Mouse (Mus musculus) cortical plate, adult 2 months (tissue): ENCODE data around the gene Erf.

Experiments
- CTCF ChIP-seq: fragments of 200-500 bp; IDR thresholded peaks from 2 replicates; pipeline ENCODE4 v1.5.1; 2011; ENCODE audit warnings: mild to moderate bottlenecking, control low read depth, low read length; ENCODE audit not compliant: insufficient read depth; ENCODE audit errors: extremely low read depth
- POLR2A ChIP-seq: fragments of 200-500 bp; IDR thresholded peaks from 2 replicates; pipeline ENCODE4 v1.6.1; 2011; ENCODE audit warnings: mild to moderate bottlenecking, low read length, control low read depth; ENCODE audit not compliant: insufficient read depth; ENCODE audit errors: extremely low read depth

GRCm38 (mm10) chr7:25290463-25290862 is 39.9 kb upstream of the Erf start:
- TF ChIP-seq CTCF (no peak), POLR2A (no peak)
